Mouse (Mus musculus): ENCODE measurements around the gene Ifitm10.

DNA sequence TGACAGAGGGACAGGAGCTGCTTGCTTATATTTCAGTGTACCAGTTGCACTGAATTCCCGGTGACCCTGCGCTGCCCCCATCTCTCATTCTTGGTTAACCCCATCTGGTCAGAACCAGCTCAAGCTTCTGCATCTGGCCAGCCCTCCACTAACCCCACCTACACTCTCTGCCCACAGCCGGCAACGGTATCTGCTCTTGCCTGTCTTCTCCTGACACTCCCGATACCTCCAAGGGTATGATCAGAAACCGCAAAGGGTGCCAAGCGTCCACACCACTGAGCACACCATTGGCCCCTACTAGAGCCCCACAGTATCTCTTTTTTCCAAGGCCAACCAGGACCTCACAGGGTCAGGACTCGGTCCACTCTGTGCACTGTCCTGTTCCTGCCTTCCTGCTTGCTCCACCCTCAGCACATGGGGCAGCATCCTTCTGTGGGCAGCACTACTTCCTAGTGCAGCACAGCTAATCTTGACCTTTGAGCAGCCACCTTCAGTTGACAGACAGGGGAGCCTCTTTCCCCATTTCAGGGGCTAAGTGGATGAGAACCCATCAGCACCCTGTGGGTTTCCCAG lies 18.8 kb downstream of the Ifitm10 start:
- TF ChIP-seq CTCF (IDR thresholded peaks at IDR 0.05; ENCODE audit: low read depth, low read length) (no peak), POLR2A (IDR thresholded peaks at IDR 0.05; ENCODE audit: borderline replicate concordance, low read depth, low read length) (no peak)
